10 mouse cellular contexts compared by ENCODE assay signal in the genomic region with DNA sequence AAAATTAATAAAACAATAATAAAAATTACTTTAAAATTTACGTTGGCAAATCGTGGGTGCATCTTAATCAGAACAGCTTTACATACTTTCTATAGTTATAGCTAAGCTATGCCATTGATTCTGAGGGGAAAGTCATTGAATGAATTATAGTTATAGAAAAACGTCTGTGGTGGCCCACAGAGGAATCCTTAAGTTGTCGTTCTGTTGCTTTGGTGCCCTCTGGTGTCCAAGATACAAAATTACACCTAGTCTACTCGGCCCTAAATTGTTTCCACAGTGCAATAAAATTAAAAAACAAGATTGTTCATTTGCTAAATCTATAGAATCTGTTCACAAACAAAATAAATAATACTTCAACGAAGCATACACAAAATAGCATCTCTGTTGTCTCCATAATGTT. TPM values are rescaled to one million over a fixed set of nuclear protein-coding genes. Genes with fewer than 3 reads are reported as not detected.
DNase-seq lines count a peak whose midpoint lies in the region; ATAC-seq and TF ChIP-seq lines count a peak whose summit lies in the region.
"Had no signal": no experiment of that assay in that cellular context is flagged by ENCODE, and none has a peak within 500 bp of the region (broad histone marks: within the 10 kb centered on the region; RNA-seq: fewer than 3 reads in every experiment).

No protein-coding gene starts in this region.

- no peak overlapping the region for H3K9ac ChIP-seq in kidney, postnatal 0 days (ENCODE audit: low read depth, low read length)
- H3K9ac ChIP-seq: lung, embryonic 15.5 days had no signal

- no peak for ATAC-seq in kidney, postnatal 0 days (replicated peaks; ENCODE audit: low FRiP score, low read depth)

- H3K9me3 ChIP-seq in kidney, postnatal 0 days (replicated peaks; ENCODE audit: low read length): no peaks in the 10 kb centered on the region
- H3K9me3 ChIP-seq: lung, embryonic 15.5 days had no signal

- H3K27ac ChIP-seq in kidney, postnatal 0 days: no peak overlapping the region
- H3K27ac ChIP-seq: lung, embryonic 15.5 days had no signal

- no peaks in the 10 kb centered on the region for H3K4me1 ChIP-seq in kidney, postnatal 0 days (replicated peaks; ENCODE audit: insufficient read depth, low read length)
- H3K4me1 ChIP-seq: lung, embryonic 15.5 days had no signal

- 3% methylated on average over 6 of the region's 6 CpGs for WGBS in kidney, postnatal 0 days

- H3K4me2 ChIP-seq in kidney, postnatal 0 days (ENCODE audit: low read length): no peak overlapping the region
- H3K4me2 ChIP-seq: lung, embryonic 15.5 days had no signal

- peak; percentile 89 for TF ChIP-seq CTCF in kidney, postnatal 0 days (IDR thresholded peaks at IDR 0.05; ENCODE audit: low read depth)

- peak; percentile 87 for DNase-seq in kidney, postnatal 0 days (ENCODE audit: low spot score)
- no peak for DNase-seq in kidney, adult 11 months
- DNase-seq in CD4-positive, CD25-positive, alpha-beta regulatory T cell, adult 2 months (ENCODE audit: low read depth, low spot score): peak; percentile 87
- DNase-seq in Muller cell, postnatal 12 days (ENCODE audit: inconsistent ontology term): peak; percentile 24
- DNase-seq in cerebellum, postnatal 25 days: peak; percentile 11 to 43
- DNase-seq in kidney, postnatal 10 days: peak; percentile 36
- DNase-seq in natural killer cell, adult 2 months (ENCODE audit: low spot score in 2 of 2): peak; percentile 25 to 43
- no peak for DNase-seq in testis, postnatal 10 days (ENCODE audit: low spot score)

- H3K27me3 ChIP-seq in kidney, postnatal 0 days (ENCODE audit: insufficient read depth, low read length): no peaks in the 10 kb centered on the region
- H3K27me3 ChIP-seq: lung, embryonic 15.5 days had no signal

- no peak overlapping the region for H3K4me3 ChIP-seq in kidney, postnatal 0 days (replicated peaks; ENCODE audit: low read depth, low read length)
- H3K4me3 ChIP-seq: lung, embryonic 15.5 days had no signal

- no peaks in the 10 kb centered on the region for H3K36me3 ChIP-seq in kidney, postnatal 0 days (ENCODE audit: insufficient read depth, low read length)
- H3K36me3 ChIP-seq: lung, embryonic 15.5 days had no signal

RNA-seq across cellular contexts. Expression of a gene that starts 17.3 kb away (rescaled TPM):
- not detected in 2 replicates for polyA plus RNA-seq in kidney, postnatal 0 days (2015; fragmentation: Nextera tagmentation; extraction: Ambion mirVana)
- polyA plus RNA-seq: gonadal fat pad, adult 2 months; lung, embryonic 15.5 days had no signal

RNA-seq across cellular contexts. Expression of a gene that starts 35.6 kb away (rescaled TPM):
- polyA plus RNA-seq in kidney, postnatal 0 days (2015; fragmentation: Nextera tagmentation; extraction: Ambion mirVana): 6.1 and 8.1 TPM in 2 replicates

RNA-seq across cellular contexts. Expression of a gene that starts 60.0 kb away (rescaled TPM):
- 14.8 and 17.9 TPM in 2 replicates for polyA plus RNA-seq in kidney, postnatal 0 days (2015; fragmentation: Nextera tagmentation; extraction: Ambion mirVana)

Comparison
In these comparisons a context has a peak if more than half of its experiments do, and no peak if none do; other contexts are left out.
1. DNase-seq: peak in kidney, postnatal 0 days (single experiment), CD4-positive, CD25-positive, alpha-beta regulatory T cell, adult 2 months (single experiment), Muller cell, postnatal 12 days (single experiment), cerebellum, postnatal 25 days (2 of 2), kidney, postnatal 10 days (single experiment) and natural killer cell, adult 2 months (2 of 2); none in kidney, adult 11 months (single experiment) and testis, postnatal 10 days (single experiment).